Mouse (Mus musculus): Measurements from ENCODE around the gene Akap17b.

The Akap17b gene

DNA sequence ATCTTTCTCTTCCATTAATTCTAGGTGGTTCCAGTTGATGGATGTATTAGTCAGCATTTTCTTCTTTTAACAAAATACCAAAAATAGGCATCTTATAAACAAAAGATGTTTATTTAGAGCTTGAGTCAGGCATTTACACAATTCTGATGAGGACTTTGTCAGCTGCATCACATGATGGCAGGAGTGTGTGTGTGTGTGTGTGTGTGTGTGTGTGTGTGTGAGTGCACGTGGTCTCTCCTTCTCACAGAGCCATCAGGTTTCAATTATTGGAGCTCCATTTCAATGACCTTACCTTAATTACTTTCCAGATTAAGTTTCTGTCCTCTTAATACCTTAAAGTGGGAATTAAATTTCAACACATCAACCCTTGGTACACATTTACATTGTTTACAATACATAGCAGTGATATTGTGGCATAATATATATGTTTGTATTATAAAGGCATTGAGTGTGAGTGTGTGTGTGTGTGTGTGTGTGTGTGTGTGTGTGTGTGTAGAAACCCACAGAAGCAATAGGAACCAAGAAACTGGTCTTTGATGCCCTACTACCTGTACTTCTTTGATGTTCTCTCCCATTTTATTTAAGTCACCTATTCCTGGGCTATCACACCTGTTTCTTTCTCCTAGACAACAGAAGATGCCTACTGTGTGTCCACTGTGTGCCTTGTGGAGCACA lies 58.4 kb downstream of the Akap17b start:
- no peak for DNase-seq (ENCODE audit: low spot score)

DNA sequence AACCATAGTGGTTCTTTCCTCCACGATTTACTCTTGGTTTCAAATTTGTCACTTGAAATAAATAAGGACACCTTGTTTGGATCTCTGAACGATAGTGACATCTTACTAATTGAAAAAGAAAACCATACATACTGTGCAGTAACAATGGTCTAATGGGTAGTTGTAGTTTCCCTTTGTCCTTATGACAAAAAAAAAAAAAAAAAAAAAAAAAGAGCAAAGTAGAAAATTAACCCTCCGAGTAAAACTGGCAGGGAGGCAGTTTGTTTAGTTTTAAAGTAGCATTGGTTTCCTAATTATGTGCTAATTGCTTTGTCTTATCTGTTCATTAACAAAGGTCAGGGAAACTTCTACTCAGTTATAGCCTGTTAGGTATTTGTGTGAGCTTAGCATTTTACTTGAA lies 83.1 kb downstream of the Akap17b start:
- no peak for DNase-seq (ENCODE audit: low spot score)

DNA sequence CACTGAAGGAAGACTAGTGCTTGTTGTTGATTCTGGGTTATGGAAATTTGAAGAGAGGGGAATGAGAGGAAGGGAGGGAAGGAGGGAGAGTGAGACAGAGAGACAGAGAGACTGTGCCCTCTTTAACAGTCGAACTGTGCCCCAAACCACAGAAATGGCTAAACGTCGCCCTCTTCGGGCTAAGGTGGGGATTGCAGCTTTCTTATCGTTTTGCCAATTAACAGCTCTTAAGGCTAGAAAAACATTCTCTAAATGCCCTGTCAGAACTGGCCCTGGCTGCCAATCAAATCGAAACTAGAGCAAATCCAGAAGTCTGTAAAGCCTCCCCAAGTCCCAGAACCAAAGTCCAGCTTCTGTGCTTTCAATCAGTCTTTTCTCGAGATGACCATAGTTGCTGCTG lies 83.5 kb downstream of the Akap17b start:
- DNase-seq (ENCODE audit: low spot score) = peak; percentile 49

DNA sequence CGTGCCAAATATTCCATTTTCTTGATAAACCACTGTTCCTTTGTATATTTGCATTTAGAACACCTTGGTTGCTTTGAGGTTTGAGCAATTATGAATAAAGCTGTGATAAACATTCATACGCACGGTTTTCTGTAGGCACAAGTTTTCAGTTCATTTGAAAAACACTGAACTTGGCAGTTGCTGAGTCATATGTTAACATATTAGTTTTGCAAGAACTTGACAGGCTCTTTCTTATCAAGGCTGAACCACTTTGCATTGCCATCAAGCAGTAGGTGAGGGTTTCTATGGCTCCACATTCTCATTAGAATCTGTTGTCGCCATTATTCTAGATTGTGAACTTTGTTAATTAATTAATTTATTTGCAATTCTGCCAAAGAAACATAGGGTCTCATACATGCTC lies 85.0 kb downstream of the Akap17b start:
- no peak for DNase-seq (ENCODE audit: low spot score)
